Mouse (Mus musculus): ENCODE results near the gene Npas3.

The Npas3 gene

GRCm38 (mm10) chr12:53416096-53416495, 167.6 kb downstream of the Npas3 start:
- DNase-seq, result peak; percentile 44 to 62

DNA sequence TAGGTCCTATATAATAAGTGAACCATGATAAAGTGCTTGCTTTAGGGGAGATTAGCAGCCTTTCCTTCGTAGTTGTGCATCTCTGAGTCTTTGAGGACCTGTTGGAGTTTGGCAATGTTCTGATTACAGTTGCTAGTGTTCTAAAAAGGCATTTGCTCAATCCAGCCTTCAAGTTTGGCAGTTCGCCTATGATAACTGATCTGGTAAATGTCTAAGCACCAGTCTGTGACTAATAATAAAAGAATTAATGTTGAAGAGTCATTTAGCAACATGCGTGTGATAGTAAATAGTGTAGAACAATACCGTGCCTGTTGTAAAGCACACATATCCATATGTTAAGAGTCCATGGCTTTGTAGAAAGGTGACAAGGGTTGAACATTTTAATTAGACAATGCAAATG, 173.2 kb downstream of the Npas3 start:
- no peak for DNase-seq

GRCm38 (mm10) chr12:53423631-53424030, 175.2 kb downstream of the Npas3 start:
- no peak for DNase-seq

- no peak for DNase-seq
Measured at GRCm38 (mm10) chr12:53426006-53426405, 177.5 kb downstream of the Npas3 start.

- no peak for DNase-seq
Measured at GRCm38 (mm10) chr12:53427153-53427552, 178.7 kb downstream of the Npas3 start.

GRCm38 (mm10) chr12:53442029-53442428, 193.6 kb downstream of the Npas3 start:
- no peak for DNase-seq

DNA sequence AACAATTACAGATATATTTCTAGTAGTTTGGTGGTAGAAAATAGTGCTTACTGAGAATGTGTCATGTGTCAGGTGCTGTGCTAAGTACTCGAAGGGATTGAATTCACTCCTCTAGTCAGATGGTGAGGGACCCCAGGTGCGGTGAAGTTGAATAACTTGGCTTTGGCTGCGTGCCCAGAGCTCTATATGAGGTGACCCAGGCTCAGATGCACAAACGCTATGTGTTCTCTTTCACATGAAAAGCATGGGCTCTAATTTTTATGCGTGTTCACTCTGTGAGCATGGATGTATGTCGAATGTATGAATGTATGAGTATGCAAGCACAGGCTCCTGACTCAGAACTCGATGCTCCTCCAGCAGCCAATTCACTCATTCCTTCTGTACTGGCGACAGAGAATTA, 199.0 kb downstream of the Npas3 start:
- peak; percentile 53 to 61 for DNase-seq

DNA sequence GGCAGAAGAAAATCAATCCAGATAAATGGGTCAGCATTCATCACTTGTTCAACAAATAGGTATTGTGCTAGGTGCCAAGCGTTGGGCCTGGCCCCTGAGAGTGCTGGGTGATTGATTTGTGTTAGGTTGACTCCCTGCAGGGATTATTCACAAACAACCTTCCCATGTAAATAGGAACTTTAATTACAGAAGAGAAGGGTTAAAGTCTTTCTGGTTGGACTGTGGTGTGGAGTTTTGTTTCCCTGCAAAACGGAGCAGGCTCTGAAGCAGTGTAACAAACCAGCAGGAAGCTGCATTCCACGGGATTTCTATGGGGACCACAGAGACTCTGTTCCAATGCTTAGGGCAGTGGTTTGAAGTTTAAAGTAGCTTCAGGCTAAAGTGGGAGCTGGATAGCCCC, 199.6 kb downstream of the Npas3 start:
- DNase-seq, result no peak

DNA sequence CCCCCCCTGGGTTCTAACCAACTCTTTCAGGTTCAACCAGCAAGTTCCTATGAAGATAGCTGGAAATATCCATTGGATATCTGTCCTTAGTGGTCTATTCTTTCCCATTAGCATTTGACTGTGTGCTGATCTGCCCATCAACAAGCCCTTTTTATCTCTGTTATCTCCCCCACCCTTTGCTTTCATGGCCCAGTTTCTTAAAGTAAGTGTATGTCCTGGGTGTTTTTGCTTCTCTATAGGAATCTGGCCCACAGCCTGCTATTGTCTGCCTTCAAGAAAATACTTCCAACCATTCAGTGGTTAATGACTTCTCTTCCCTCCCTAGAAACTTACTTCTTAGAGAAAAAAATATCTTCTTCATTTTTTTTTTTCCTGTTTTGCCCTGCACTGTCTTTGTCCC, 219.1 kb downstream of the Npas3 start:
- no peak for DNase-seq

GRCm38 (mm10) chr12:53474486-53474885, 226.0 kb downstream of the Npas3 start:
- no peak for DNase-seq

DNA sequence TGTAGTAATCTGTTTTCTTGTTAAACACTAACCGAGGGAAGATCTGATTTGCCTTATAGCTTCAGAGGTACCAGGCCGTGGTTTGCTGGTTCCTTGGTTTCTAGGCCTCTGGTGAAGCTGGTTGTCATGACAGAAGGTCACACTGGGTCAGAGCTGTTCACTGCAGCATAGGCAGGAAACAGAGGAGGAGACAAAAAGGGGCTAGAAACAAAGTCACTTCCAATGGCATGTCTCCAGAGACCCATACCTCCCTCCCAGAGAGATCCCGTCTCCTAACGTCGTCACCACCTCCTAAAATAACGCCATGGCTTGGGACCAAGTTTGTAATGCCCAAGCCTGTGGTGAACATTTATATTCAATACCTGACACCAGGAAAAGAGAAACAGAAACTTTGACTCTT, 236.4 kb downstream of the Npas3 start:
- DNase-seq, result no peak

- no peak for DNase-seq
Measured at GRCm38 (mm10) chr12:53496386-53496785, 247.9 kb downstream of the Npas3 start.

DNA sequence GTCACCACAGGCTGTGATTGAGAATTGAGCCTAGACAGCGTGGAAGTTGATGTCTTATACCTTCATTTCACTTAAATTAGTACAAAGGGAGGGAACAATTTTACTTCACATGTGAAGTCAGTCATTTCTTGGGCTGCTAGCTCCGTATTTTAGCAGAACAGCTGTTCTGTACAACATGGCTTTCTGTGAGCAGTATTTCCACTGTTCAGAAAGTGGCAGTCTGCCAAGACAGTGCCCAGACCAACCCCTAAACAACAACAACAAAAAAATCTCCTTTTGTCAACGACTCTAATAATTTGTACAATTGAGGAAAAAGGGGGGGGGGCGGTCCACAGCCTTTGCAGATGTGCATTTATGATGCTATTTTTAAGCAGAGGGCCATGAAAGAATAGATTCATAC, 266.4 kb downstream of the Npas3 start:
- DNase-seq, result peak in 1 of 2 experiments; percentile 3

- no peak for DNase-seq
Measured at GRCm38 (mm10) chr12:53519556-53519955, 271.1 kb downstream of the Npas3 start.

GRCm38 (mm10) chr12:53522631-53523030, 274.2 kb downstream of the Npas3 start:
- DNase-seq, result no peak

DNA sequence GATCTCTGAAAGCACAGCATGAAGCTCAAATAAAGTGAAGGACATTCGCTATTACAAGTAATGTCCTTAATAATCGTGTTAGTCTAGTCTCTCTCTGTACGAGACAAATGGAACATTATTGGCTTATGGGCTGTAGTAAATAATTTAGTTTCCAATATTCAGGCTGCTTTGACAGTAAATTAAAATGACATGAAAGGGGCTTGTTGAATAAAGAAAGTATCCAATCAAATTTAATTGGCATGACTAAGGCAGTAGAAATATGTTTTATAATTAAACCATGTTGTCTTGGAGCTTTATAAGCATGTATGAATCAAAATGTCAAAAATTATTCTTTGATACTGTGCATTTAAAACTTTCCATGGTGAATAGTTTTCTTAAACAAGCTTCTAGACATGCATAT, 278.6 kb downstream of the Npas3 start:
- no peak for DNase-seq

DNA sequence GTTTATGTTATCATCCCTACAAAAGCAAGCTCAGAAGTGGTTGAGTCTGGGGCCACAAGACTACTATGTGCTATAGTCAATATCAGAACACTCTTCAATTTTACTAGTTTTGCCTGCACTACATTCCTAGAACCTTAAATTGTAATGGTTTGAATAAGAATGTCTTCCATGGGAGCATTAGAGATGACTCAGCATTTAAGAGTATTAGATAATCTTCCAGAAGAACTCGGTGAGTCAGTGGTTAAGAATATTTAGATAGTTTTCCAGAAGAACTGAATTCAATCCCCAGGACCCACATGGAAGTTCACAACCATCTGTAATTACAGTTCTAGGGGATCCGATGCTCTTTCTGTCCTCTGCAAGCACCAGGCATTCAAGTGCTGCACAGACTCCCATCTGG, 280.9 kb downstream of the Npas3 start:
- no peak for DNase-seq

GRCm38 (mm10) chr12:53536816-53537215, 288.3 kb downstream of the Npas3 start:
- no peak for DNase-seq

GRCm38 (mm10) chr12:53556359-53556758, 307.9 kb downstream of the Npas3 start:
- no peak for DNase-seq

GRCm38 (mm10) chr12:53558259-53558658, 309.8 kb downstream of the Npas3 start:
- DNase-seq, result no peak

DNA sequence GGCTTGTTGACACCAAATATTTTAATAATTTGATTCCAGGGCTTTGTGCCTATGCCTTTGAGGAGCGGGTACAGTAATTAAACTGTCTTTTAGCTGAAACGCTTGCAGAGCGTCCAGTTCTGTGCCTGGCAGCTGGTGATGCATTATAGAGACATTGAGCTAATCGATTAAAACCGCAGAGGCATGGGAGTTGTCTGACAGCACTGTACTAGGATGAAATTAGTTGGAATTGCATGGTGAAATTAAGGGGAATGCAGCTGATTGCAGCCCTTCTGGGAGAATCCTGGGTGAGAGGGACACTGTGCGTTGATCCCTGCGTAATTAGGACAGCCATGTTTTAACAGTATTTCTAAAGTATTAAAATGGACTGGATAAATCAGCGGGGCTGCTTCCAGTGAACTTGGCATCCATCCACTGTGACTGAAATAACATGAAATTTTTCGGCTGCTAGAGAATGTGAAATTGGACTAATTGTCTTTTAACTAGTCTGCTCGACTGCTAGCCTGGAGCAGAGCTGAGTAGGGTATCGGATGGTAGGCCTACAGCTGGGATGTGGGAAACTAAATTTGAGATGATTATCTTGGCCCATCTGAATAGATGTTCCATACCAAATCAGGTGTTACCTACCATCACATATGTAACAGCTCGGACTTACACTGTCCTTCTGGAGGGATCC, 318.4 kb downstream of the Npas3 start:
- DNase-seq, result no peak

- no peak for DNase-seq
Measured at GRCm38 (mm10) chr12:53581181-53581580, 332.7 kb downstream of the Npas3 start.

DNA sequence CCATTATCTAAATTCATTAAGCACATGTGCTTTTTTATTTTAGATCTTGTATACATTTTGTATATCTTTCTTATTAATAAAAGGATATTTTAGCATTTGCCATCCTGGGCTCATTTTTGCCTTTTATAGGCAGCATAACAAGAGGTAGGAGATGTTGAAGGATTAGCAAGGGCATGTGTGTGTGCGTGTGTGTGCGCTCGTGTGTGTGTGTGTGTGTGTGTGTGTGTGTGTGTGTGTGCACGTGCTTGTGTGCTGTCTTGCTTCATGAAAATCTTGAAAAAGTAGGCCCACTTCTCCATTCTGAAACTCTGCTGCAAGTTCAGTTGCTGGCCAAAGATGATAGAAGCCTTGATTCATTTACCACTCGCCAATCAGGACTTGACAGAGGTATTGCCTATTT, 338.8 kb downstream of the Npas3 start:
- DNase-seq, result no peak

GRCm38 (mm10) chr12:53587691-53588504, 339.4 kb downstream of the Npas3 start:
- peak; percentile 79 to 83 for DNase-seq

Data from cerebellum, postnatal 14 days (tissue).